Mouse (Mus musculus) layer of hippocampus, adult 9-10 months (tissue): ENCODE measurements around the gene Men1.

Source experiments
- DNase-seq: peaks from one replicate; pipeline ENCODE4 v3.0.0; 2022; ENCODE audit warnings: low spot score

Men1 gene

DNA sequence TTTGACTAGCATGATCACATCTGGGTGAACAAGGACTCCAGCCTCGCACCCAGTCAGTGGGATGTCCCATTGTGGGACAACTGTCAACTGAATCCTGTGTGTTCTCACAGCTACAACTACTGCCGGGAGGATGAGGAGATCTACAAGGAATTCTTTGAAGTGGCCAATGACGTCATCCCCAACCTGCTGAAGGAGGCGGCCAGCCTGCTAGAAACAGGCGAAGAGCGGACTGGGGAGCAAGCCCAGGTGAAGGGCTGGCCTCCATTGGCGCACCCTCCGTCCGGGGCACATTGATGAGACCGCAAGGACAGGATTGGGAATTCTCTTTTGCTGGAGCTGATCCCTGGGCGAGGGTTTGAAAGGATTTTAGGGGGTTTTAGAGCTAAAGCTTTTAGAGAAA, 3.9 kb downstream of the Men1 start:
- no peak for DNase-seq

DNA sequence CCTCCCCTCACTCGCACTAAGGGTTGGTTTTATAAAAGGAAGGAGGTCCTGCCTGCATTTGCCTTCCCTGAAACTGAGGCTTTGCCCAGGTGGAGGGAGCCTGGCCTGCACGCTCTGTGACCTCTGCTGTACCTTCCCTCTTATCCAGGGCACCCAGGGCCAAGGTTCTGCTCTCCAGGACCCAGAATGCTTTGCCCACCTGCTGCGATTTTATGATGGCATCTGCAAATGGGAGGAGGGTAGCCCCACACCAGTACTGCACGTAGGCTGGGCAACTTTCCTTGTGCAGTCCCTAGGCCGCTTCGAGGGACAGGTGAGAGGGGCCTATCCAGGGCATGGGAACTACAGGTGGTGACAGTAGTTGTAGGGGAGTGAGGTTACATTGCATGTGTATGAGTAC, 4.4 kb downstream of the Men1 start:
- DNase-seq: no peak

DNA sequence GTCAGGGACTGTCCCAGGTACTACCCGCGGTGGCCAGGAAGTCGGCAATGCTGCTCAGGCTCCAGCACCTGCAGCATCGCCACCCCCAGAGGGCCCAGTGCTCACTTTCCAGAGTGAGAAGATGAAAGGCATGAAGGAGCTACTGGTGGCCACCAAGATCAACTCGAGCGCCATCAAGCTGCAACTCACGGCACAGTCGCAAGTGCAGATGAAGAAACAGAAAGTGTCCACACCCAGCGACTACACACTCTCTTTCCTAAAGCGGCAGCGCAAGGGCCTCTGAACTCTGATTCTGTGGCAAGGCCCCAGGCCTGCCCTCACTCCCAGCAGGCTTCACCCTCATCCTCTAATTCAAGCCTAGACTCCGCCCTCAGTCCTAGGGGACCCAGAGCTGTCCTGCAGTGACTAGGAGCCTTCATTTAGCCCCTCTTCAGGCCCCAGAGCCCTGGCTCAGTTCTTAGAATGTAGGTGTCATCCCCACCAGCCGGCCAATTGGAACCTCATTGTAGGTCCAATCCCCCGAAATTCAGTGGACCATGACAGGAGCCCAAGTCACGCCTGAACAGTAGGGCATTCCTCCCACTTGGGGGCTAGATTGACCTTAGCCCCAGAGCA, 5.2 kb downstream of the Men1 start:
- no peak for DNase-seq

DNA sequence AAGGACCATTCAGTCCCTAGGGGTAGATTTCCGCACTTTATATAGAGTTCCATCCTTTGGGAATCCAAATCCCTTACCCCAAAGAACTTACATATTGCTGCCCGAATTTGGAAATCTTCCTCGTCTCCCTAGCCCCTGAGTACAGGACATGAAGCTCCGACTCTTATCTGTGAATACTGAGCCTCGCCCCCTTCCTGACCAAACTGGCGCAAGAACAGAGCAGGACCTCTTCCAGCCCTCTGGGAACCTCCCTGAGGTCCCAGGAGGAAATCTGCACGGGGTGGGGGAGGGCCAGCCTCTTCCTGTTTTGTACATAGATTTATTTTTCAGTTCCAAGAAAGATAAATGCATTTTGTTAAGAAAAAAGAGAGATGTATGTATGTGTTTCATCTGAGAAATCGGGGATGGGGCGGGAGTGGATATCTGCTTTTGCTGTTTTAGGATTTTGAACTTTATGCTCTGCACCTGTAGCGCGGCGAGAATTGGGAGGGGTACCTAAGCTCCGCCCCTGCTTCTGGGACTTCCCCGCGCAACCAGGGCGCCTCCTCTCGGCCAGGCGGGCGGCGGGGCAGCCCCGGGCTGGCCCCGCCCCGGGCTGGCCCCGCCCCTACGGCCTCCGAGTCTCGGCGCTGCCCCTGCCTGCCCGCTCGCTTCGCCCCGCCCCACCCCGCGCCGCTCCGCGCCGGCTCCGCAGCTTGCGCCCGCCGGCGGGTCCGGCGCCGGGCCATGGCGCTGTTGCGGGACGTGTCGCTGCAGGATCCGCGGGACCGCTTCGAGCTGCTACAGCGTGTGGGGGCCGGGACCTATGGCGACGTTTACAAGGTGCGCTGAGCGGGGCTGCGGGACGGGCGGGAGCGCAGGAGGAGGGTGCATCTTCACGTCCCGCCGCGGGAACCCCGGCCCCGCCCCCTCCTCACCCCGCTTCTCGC, 6.0 kb downstream of the Men1 start, which contains the start of gene Map4k2:
Gene Map4k2, plus strand, starts transcription at position 612 of the 929 bp plus-strand sequence.
- no peak for DNase-seq

GRCm38 (mm10) chr19:6341453-6342077, 6.8 kb downstream of the Men1 start:
- no peak for DNase-seq

GRCm38 (mm10) chr19:6342276-6342933, 7.6 kb downstream of the Men1 start:
- DNase-seq: no peak

DNA sequence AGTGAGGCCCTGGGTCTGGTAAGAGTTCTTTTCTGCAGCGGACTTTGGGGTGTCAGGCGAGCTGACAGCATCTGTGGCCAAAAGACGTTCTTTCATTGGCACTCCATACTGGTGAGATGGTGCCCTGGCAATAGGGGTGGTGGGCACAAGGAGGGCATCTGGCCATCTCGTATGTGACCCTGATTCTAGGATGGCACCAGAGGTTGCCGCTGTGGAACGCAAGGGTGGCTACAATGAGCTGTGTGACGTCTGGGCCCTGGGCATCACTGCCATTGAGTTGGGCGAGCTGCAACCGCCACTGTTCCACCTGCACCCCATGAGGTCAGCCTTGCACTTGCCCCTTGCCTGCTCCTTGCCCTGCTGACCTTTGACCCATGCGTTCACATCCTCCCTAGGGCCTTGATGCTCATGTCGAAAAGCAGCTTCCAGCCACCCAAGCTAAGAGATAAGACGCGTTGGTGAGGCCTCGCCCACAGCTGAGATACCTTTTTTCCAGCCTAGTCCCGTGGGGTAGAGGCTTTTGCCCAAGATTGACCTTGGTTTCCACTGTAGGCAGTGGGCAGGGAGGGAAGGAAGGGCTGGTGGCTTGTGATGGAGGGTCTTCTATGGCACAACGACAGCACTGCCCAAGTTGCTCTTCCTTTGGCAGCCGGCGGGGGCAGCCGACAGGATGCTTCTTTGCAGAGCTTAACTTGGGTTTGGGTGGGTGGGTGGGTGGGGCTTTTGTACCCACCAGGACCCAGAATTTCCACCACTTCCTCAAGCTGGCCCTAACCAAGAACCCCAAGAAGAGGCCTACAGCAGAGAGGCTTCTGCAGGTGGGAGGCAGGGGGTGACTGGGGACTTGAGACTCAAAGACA, 8.5 kb downstream of the Men1 start:
- no peak for DNase-seq

DNA sequence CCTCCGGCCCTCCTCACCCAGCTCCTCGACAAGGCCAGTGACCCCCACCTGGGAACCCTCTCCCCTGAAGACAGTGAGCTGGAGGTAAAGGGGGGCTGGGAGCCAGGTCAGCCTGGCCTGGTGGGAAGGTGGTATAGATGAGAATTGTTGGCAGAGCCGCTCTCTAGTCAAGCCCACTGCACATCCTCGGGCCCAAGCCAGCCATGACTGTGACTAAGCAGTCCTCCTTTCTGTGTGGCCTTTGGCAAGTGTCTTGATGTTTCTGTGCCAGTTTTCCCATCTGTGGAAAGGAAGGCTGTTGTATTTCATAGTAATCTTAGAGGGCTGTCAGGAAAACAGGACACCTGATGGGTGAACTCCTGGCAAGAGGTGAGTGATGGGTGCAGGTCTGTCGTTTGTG, 9.2 kb downstream of the Men1 start:
- DNase-seq: no peak

GRCm38 (mm10) chr19:6346023-6346422, 11.2 kb downstream of the Men1 start:
- DNase-seq: no peak

- no peak for DNase-seq
These were observed 11.9 kb downstream of the Men1 start for GRCm38 (mm10) chr19:6346661-6347060.

GRCm38 (mm10) chr19:6347615-6348014, 12.8 kb downstream of the Men1 start:
- DNase-seq: no peak

GRCm38 (mm10) chr19:6348717-6349116, 13.9 kb downstream of the Men1 start:
- DNase-seq: no peak

DNA sequence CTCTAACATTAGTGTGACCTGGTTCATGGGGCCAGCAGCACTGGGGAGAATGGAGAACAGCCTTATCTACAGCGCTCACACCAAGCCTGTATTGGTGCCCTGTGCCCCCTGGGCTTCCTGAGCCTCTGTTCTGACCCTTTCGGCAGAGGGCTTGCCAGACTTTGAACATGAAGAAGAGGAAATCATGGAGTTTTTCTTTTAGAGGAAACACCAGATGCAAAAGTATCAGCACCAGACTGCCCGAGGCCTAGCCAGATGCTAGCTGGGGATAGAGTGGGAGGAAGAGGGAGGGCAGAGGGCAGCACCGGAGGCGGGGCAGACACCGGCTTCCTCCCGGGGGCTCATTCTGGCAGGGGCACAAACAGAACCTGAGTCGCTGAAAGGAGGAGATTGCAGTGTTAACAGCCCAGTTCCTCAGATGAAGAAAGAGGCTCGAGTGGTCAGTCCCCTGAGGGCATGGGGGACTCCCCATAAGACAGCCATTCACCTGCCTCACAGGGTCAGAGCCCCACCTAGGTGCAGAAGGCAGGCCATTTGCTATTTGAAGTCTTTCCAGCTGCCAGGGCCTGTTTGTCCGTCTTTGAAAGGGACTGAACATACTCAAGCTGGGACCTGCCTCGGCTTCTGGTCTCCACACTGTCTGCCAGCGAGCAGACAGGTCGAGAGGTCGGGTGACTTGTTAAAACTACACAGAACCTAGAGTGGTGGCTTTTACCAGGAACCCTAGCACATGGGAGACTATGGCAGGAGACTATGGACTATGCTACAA, 14.6 kb downstream of the Men1 start:
- no peak for DNase-seq

- no peak for DNase-seq
These were observed 16.8 kb downstream of the Men1 start for GRCm38 (mm10) chr19:6351431-6352106.

- no peak for DNase-seq
These were observed 17.3 kb downstream of the Men1 start for GRCm38 (mm10) chr19:6352107-6352505.

DNA sequence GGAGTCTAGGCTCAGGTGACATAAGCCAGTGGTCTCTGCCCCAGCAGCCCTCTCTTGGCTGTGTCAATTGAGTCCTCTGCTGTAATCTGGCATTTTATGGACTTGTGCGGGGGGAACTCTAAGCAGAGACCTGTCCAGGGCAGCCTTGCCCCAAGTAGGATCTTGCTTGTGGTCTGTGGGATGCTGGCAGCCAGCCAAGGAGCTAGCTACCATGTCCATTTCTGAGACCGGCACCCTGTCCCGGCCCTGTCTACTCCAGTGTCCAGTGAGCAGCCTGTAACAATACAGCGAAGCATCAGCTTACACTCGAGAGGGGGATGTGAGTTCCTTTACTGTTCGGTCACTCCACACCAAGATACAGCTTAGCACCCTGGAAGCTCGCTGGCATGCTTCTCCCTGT, 19.3 kb downstream of the Men1 start:
- no peak for DNase-seq

GRCm38 (mm10) chr19:6361291-6361690, 26.5 kb downstream of the Men1 start:
- DNase-seq: no peak

GRCm38 (mm10) chr19:6363091-6363410, 28.3 kb downstream of the Men1 start:
- no peak for DNase-seq

DNA sequence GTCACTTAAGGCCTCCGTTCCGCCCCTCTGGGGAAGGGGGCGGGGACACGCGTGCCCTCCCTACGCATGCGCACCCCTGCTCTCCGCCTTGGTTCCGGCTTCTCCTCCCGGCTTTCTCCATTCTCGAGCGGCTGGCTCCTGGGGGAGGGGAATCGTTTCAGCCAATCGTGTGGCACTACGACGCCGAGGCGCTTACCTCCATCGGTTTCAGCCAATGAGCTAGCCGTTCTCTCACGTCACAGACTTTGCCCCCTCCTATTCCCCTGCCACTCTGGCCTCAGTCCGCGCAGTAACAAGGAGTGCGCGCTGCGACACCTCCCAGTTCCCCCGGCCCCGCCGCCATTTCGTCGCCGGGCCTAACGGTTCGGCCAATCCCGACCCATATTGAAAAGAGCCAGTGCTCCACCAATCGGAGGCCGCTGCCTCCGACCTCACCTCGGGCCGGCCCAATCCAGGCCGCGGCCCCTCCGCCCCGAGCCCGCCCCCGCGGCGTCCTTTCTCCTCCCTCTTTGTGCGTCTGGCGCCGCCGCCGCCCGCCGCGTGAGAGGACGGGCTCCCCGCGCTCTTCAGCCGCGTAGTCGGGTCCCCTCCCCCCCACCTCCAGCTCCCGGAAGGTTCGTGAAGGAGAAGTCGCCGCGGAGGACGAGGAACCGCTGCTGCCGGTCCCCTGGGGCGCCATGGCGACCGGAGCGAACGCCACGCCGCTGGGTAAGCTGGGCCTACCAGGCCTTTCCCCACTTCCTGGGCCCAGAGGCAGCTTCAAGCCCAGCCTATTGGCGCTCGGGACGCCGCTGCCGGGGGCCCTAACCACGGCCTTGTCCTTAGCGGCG, 28.8 kb downstream of the Men1 start, which contains the start of gene Sf1:
Gene Sf1, plus strand, starts transcription at position 280 of the 830 bp plus-strand sequence.
- peak; percentile 97 for DNase-seq
